Mouse (Mus musculus): ENCODE measurements around the gene Ptprj. TPM values are rescaled to one million over a fixed set of nuclear protein-coding genes. Genes with fewer than 3 reads are reported as not detected.
A peak's percentile ranks its signal among the peaks of the same experiment; 100 is the strongest.

Gene Ptprj
- polyA plus RNA-seq (2016; fragmentation: Nextera tagmentation; extraction: Ambion mirVana): 1.9 and 2.1 TPM in 2 replicates

GRCm38 (mm10) chr2:90580236-90581005 lies at the start of gene Ptprj:
Ptprj (minus strand) TSS chr2:90580647.
- DNase-seq (ENCODE audit: extremely low spot score, low spot score): peak; percentile 74
- Histone ChIP-seq H3K9me3 (no peaks in the 10 kb centered on the region), H3K27ac (peak within 1 kb of the TSS; percentile 93), H3K4me3 (peak within 1 kb of the TSS; percentile 80), H3K4me1 (peaks cover 39% of the 10 kb centered on the region), H3K27me3 (ENCODE audit: poor library complexity, severe bottlenecking) (peaks cover 34% of the 10 kb centered on the region), H3K36me3 (replicated peaks) (no peaks in the 10 kb centered on the region)
- WGBS: under 1% methylated on average over 70 of the region's 100 CpGs

- H3K27ac ChIP-seq: no peak overlapping the region
- no peaks in the 10 kb centered on the region for H3K4me1 ChIP-seq
- no peak for DNase-seq (ENCODE audit: extremely low spot score, low spot score)
- H3K9me3 ChIP-seq: no peaks in the 10 kb centered on the region
- H3K27me3 ChIP-seq (ENCODE audit: poor library complexity, severe bottlenecking): no peaks in the 10 kb centered on the region
- WGBS: 62% methylated on average over 2 of the region's 2 CpGs
- H3K36me3 ChIP-seq (replicated peaks): no peaks in the 10 kb centered on the region
- no peak overlapping the region for H3K4me3 ChIP-seq
Measured at GRCm38 (mm10) chr2:90629552-90629951, 49.1 kb upstream of the Ptprj start.

- Histone ChIP-seq H3K4me1 (no peaks in the 10 kb centered on the region), H3K9me3 (no peaks in the 10 kb centered on the region), H3K36me3 (replicated peaks) (no peaks in the 10 kb centered on the region), H3K27me3 (ENCODE audit: poor library complexity, severe bottlenecking) (no peaks in the 10 kb centered on the region), H3K4me3 (no peak overlapping the region), H3K27ac (no peak overlapping the region)
- 87% methylated on average over 5 of the region's 5 CpGs for WGBS
- no peak for DNase-seq (ENCODE audit: extremely low spot score, low spot score)
Measured at GRCm38 (mm10) chr2:90628261-90628660, 47.8 kb upstream of the Ptprj start.

- 18% methylated on average over 6 of the region's 6 CpGs for WGBS
- no peaks in the 10 kb centered on the region for H3K36me3 ChIP-seq (replicated peaks)
- H3K4me1 ChIP-seq: no peaks in the 10 kb centered on the region
Measured at GRCm38 (mm10) chr2:90624920-90625319, 44.5 kb upstream of the Ptprj start.

GRCm38 (mm10) chr2:90624339-90624738 lies 43.9 kb upstream of the Ptprj start:
- no peaks in the 10 kb centered on the region for H3K9me3 ChIP-seq
- no peaks in the 10 kb centered on the region for H3K36me3 ChIP-seq (replicated peaks)
- 0 out of 2 replicates have a peak, but pooled peaks cover 3% of the 10 kb centered on the region for H3K4me1 ChIP-seq
- H3K27me3 ChIP-seq (ENCODE audit: poor library complexity, severe bottlenecking): no peaks in the 10 kb centered on the region
- WGBS: 40% methylated on average over 4 of the region's 4 CpGs
- DNase-seq (ENCODE audit: extremely low spot score, low spot score): no peak
- no peak overlapping the region for H3K4me3 ChIP-seq
- H3K27ac ChIP-seq: no peak overlapping the region

More at GRCm38 (mm10) chr2:90624920-90625319, 44.5 kb upstream of the Ptprj start:
- Histone ChIP-seq H3K27me3 (ENCODE audit: poor library complexity, severe bottlenecking) (no peaks in the 10 kb centered on the region), H3K9me3 (no peaks in the 10 kb centered on the region), H3K27ac (no peak overlapping the region), H3K4me3 (no peak overlapping the region)
- DNase-seq (ENCODE audit: extremely low spot score, low spot score): peak; percentile 29

- H3K27me3 ChIP-seq (ENCODE audit: poor library complexity, severe bottlenecking): no peaks in the 10 kb centered on the region
- no peak overlapping the region for H3K27ac ChIP-seq
- H3K9me3 ChIP-seq: no peaks in the 10 kb centered on the region
- H3K4me1 ChIP-seq: 0 out of 2 replicates have a peak, but pooled peaks cover 4% of the 10 kb centered on the region
- no peak overlapping the region for H3K4me3 ChIP-seq
- no peaks in the 10 kb centered on the region for H3K36me3 ChIP-seq (replicated peaks)
- WGBS: 85% methylated on average over 5 of the region's 5 CpGs
- DNase-seq (ENCODE audit: extremely low spot score, low spot score): no peak
Measured at GRCm38 (mm10) chr2:90620815-90621214, 40.4 kb upstream of the Ptprj start.

GRCm38 (mm10) chr2:90619648-90620047 lies 39.2 kb upstream of the Ptprj start:
- 0 out of 2 replicates have a peak, but pooled peaks cover 4% of the 10 kb centered on the region for H3K4me1 ChIP-seq
- no peaks in the 10 kb centered on the region for H3K27me3 ChIP-seq (ENCODE audit: poor library complexity, severe bottlenecking)
- no peaks in the 10 kb centered on the region for H3K9me3 ChIP-seq
- no peak overlapping the region for H3K27ac ChIP-seq
- no peak overlapping the region for H3K4me3 ChIP-seq
- 23% methylated on average over 2 of the region's 2 CpGs for WGBS
- no peaks in the 10 kb centered on the region for H3K36me3 ChIP-seq (replicated peaks)
- no peak for DNase-seq (ENCODE audit: extremely low spot score, low spot score)

GRCm38 (mm10) chr2:90614651-90615171 lies 34.3 kb upstream of the Ptprj start:
- H3K4me3 ChIP-seq: no peak overlapping the region
- no peaks in the 10 kb centered on the region for H3K27me3 ChIP-seq (ENCODE audit: poor library complexity, severe bottlenecking)
- H3K9me3 ChIP-seq: no peaks in the 10 kb centered on the region
- H3K36me3 ChIP-seq (replicated peaks): no peaks in the 10 kb centered on the region
- no peak for DNase-seq (ENCODE audit: extremely low spot score, low spot score)
- H3K27ac ChIP-seq: no peak overlapping the region
- WGBS: 85% methylated on average over 14 of the region's 14 CpGs
- H3K4me1 ChIP-seq: 0 out of 2 replicates have a peak, but pooled peaks cover 4% of the 10 kb centered on the region

- H3K4me3 ChIP-seq: no peak overlapping the region
- no peaks in the 10 kb centered on the region for H3K9me3 ChIP-seq
- H3K27ac ChIP-seq: no peak overlapping the region
- WGBS: 87% methylated on average over 3 of the region's 3 CpGs
- no peaks in the 10 kb centered on the region for H3K27me3 ChIP-seq (ENCODE audit: poor library complexity, severe bottlenecking)
- H3K36me3 ChIP-seq (replicated peaks): no peaks in the 10 kb centered on the region
- H3K4me1 ChIP-seq: no peaks in the 10 kb centered on the region
- DNase-seq (ENCODE audit: extremely low spot score, low spot score): no peak
Measured at GRCm38 (mm10) chr2:90613591-90613990, 33.1 kb upstream of the Ptprj start.

GRCm38 (mm10) chr2:90613006-90613405 lies 32.6 kb upstream of the Ptprj start:
- H3K27me3 ChIP-seq (ENCODE audit: poor library complexity, severe bottlenecking): no peaks in the 10 kb centered on the region

GRCm38 (mm10) chr2:90611959-90612571 lies 31.6 kb upstream of the Ptprj start:
- no peaks in the 10 kb centered on the region for H3K4me1 ChIP-seq
- WGBS: 86% methylated on average over 10 of the region's 10 CpGs

More at GRCm38 (mm10) chr2:90613006-90613405, 32.6 kb upstream of the Ptprj start:
- Histone ChIP-seq H3K36me3 (replicated peaks) (no peaks in the 10 kb centered on the region), H3K4me3 (no peak overlapping the region), H3K9me3 (no peaks in the 10 kb centered on the region), H3K4me1 (no peaks in the 10 kb centered on the region), H3K27ac (no peak overlapping the region)
- WGBS: 82% methylated on average over 2 of the region's 2 CpGs
- no peak for DNase-seq (ENCODE audit: extremely low spot score, low spot score)

GRCm38 (mm10) chr2:90601056-90601455 lies 20.6 kb upstream of the Ptprj start:
- H3K4me3 ChIP-seq: no peak overlapping the region
- no peaks in the 10 kb centered on the region for H3K27me3 ChIP-seq (ENCODE audit: poor library complexity, severe bottlenecking)
- no peak for DNase-seq (ENCODE audit: extremely low spot score, low spot score)
- no peaks in the 10 kb centered on the region for H3K36me3 ChIP-seq (replicated peaks)
- no peaks in the 10 kb centered on the region for H3K9me3 ChIP-seq
- no peak overlapping the region for H3K27ac ChIP-seq
- H3K4me1 ChIP-seq: no peaks in the 10 kb centered on the region
- WGBS: 96% methylated on average over 3 of the region's 3 CpGs

More at GRCm38 (mm10) chr2:90611959-90612571, 31.6 kb upstream of the Ptprj start:
- Histone ChIP-seq H3K27ac (no peak overlapping the region), H3K9me3 (no peaks in the 10 kb centered on the region), H3K27me3 (ENCODE audit: poor library complexity, severe bottlenecking) (no peaks in the 10 kb centered on the region), H3K4me3 (no peak overlapping the region), H3K36me3 (replicated peaks) (no peaks in the 10 kb centered on the region)
- no peak for DNase-seq (ENCODE audit: extremely low spot score, low spot score)

- Histone ChIP-seq H3K9me3 (peaks cover 3% of the 10 kb centered on the region), H3K27me3 (ENCODE audit: poor library complexity, severe bottlenecking) (peaks cover under 1% of the 10 kb centered on the region; the same call in 1 of the 2 replicates), H3K36me3 (replicated peaks) (no peaks in the 10 kb centered on the region), H3K4me1 (peaks cover 15% of the 10 kb centered on the region), H3K27ac (no peak overlapping the region), H3K4me3 (no peak overlapping the region)
- no peak for DNase-seq (ENCODE audit: extremely low spot score, low spot score)
- 96% methylated on average over 1 of the region's 1 CpGs for WGBS
Measured at GRCm38 (mm10) chr2:90588141-90588540, 7.7 kb upstream of the Ptprj start.

Data from forebrain, embryonic 10.5 days (tissue).